Mouse (Mus musculus): Measurements from ENCODE around the gene Mettl17. TPM values are rescaled to one million over a fixed set of nuclear protein-coding genes. Genes with fewer than 3 reads are reported as not detected.

Mettl17 gene
- polyA plus RNA-seq, 1 experiment from 2014 or later: 40.4 TPM

- Histone ChIP-seq H3K4me3 (ENCODE audit: low read length) (no peak overlapping the region), H3K4me2 (ENCODE audit: low read depth, low read length) (no peak overlapping the region), H3K27ac (ENCODE audit: low read length) (peak overlapping the region; percentile 61), H3K4me1 (replicated peaks; ENCODE audit: control insufficient read depth, insufficient read depth, low read length) (peaks cover 21% of the 10 kb centered on the region), H3K9me3 (ENCODE audit: control insufficient read depth, low read length) (no peaks in the 10 kb centered on the region), H3K36me3 (ENCODE audit: control insufficient read depth, insufficient read depth, low read length) (no peaks in the 10 kb centered on the region), H3K9ac (ENCODE audit: low read length) (peak overlapping the region; percentile 39), H3K27me3 (ENCODE audit: control insufficient read depth, insufficient read depth, low read depth, low read length) (no peaks in the 10 kb centered on the region)
- 25% methylated on average over 10 of the region's 10 CpGs for WGBS
- no peak for ATAC-seq (ENCODE audit: low read depth)
Measured at GRCm38 (mm10) chr14:51932092-51933020, 47.7 kb downstream of the Mettl17 start.

GRCm38 (mm10) chr14:51939005-51939404 is 54.4 kb downstream of the Mettl17 start:
- Histone ChIP-seq H3K27me3 (ENCODE audit: control insufficient read depth, insufficient read depth, low read depth, low read length) (no peaks in the 10 kb centered on the region), H3K9ac (ENCODE audit: low read length) (no peak overlapping the region), H3K9me3 (ENCODE audit: control insufficient read depth, low read length) (no peaks in the 10 kb centered on the region), H3K27ac (ENCODE audit: low read length) (no peak overlapping the region), H3K4me3 (ENCODE audit: low read length) (no peak overlapping the region), H3K4me1 (replicated peaks; ENCODE audit: control insufficient read depth, insufficient read depth, low read length) (no peaks in the 10 kb centered on the region; the same call in 1 of the 2 replicates), H3K4me2 (ENCODE audit: low read depth, low read length) (no peak overlapping the region), H3K36me3 (ENCODE audit: control insufficient read depth, insufficient read depth, low read length) (no peaks in the 10 kb centered on the region)
- ATAC-seq (ENCODE audit: low read depth): no peak
- 85% methylated on average over 9 of the region's 9 CpGs for WGBS

DNA sequence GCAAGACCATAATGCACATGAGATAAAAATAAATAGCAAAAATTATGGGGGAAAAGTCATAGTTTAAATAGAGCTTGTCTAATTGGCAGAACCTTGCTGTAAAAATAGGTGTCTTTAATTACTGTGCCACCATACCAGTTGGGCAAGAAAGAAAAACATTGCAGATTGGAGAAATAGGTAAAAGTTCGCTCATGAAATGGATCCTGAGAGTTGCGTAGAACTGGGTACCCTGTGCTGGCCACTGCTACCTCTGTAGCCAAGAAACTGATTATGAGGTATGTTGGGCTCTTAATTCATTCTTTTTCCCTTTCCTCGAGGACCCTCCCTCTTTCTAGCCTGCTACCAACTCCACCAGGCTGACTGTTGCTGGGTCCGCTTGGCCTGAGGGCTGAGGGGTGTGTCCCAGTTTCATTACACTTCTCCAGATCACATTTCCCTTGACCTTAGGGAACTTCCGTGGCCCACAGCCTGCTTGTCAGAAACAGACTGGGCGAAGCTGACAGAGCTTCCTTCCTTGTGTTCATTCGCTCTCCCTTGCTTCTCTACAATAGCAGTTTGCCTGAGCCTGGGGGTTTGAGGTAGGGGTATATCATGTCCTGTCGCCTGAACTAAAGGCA is 56.4 kb downstream of the Mettl17 start:
- Histone ChIP-seq H3K27me3 (ENCODE audit: control insufficient read depth, insufficient read depth, low read depth, low read length) (no peaks in the 10 kb centered on the region), H3K4me3 (ENCODE audit: low read length) (no peak overlapping the region), H3K9me3 (ENCODE audit: control insufficient read depth, low read length) (no peaks in the 10 kb centered on the region), H3K9ac (ENCODE audit: low read length) (no peak overlapping the region), H3K27ac (ENCODE audit: low read length) (no peak overlapping the region), H3K4me1 (replicated peaks; ENCODE audit: control insufficient read depth, insufficient read depth, low read length) (no peaks in the 10 kb centered on the region; the same call in 1 of the 2 replicates), H3K36me3 (ENCODE audit: control insufficient read depth, insufficient read depth, low read length) (no peaks in the 10 kb centered on the region), H3K4me2 (ENCODE audit: low read depth, low read length) (no peak overlapping the region)
- ATAC-seq (ENCODE audit: low read depth): peak; percentile 23; the same call in 1 of the 2 replicates
- WGBS: 40% methylated on average over 8 of the region's 8 CpGs

- ATAC-seq (ENCODE audit: low read depth): no peak
- no peak overlapping the region for H3K4me3 ChIP-seq (ENCODE audit: low read length)
- H3K36me3 ChIP-seq (ENCODE audit: control insufficient read depth, insufficient read depth, low read length): no peaks in the 10 kb centered on the region
- H3K4me2 ChIP-seq (ENCODE audit: low read depth, low read length): no peak overlapping the region
- no peak overlapping the region for H3K9ac ChIP-seq (ENCODE audit: low read length)
- no peaks in the 10 kb centered on the region for H3K9me3 ChIP-seq (ENCODE audit: control insufficient read depth, low read length)
- no peaks in the 10 kb centered on the region for H3K27me3 ChIP-seq (ENCODE audit: control insufficient read depth, insufficient read depth, low read depth, low read length)
- no peak overlapping the region for H3K27ac ChIP-seq (ENCODE audit: low read length)
- H3K4me1 ChIP-seq (replicated peaks; ENCODE audit: control insufficient read depth, insufficient read depth, low read length): no peaks in the 10 kb centered on the region; the same call in 1 of the 2 replicates
- WGBS: 68% methylated on average over 9 of the region's 9 CpGs
Measured at GRCm38 (mm10) chr14:51941577-51941976, 56.9 kb downstream of the Mettl17 start.

DNA sequence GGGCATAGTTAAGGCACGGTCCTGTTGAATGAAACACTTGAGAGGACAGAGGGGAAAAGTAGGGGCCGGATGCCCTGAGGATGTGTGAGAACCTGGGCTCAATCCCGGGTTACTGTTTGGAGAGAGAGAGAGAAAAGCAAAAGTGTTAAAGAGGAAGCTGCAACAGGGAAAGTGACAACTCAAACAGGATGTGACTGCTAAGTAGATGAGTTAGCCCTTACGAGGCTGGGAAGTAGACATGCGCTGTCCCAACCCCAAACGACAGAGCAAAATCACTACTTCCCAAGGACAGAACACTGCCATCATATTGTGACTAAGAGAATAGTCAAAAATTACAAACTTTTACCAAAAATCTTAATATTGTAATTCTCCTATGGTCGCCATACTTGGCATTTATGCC is 57.6 kb downstream of the Mettl17 start:
- 43% methylated on average over 7 of the region's 7 CpGs for WGBS
- Histone ChIP-seq H3K4me3 (ENCODE audit: low read length) (no peak overlapping the region), H3K4me2 (ENCODE audit: low read depth, low read length) (no peak overlapping the region), H3K9me3 (ENCODE audit: control insufficient read depth, low read length) (no peaks in the 10 kb centered on the region), H3K27ac (ENCODE audit: low read length) (no peak overlapping the region), H3K4me1 (replicated peaks; ENCODE audit: control insufficient read depth, insufficient read depth, low read length) (no peaks in the 10 kb centered on the region; the same call in 1 of the 2 replicates), H3K27me3 (ENCODE audit: control insufficient read depth, insufficient read depth, low read depth, low read length) (no peaks in the 10 kb centered on the region), H3K36me3 (ENCODE audit: control insufficient read depth, insufficient read depth, low read length) (no peaks in the 10 kb centered on the region), H3K9ac (ENCODE audit: low read length) (no peak overlapping the region)
- no peak for ATAC-seq (ENCODE audit: low read depth)

Small RNA genes within 50 kb of the gene (microRNA-seq; reads per million reads assigned to microRNA genes)
- not detected for gene Gm27375

Other genes starting within 250 kb of the Mettl17 start
- gene Gm4181, start 249.2 kb upstream of the Mettl17 start, polyA plus RNA-seq (2015; fragmentation: Nextera tagmentation; extraction: Ambion mirVana): not detected in 2 replicates
- gene Gm17079, start 189.4 kb upstream of the Mettl17 start, polyA plus RNA-seq (2015; fragmentation: Nextera tagmentation; extraction: Ambion mirVana): not detected in 2 replicates
- gene Gm5800, start 167.7 kb upstream of the Mettl17 start, polyA plus RNA-seq (2015; fragmentation: Nextera tagmentation; extraction: Ambion mirVana): not detected in 2 replicates
- not detected in 2 replicates for gene Ang4, start 111.3 kb upstream of the Mettl17 start, polyA plus RNA-seq (2015; fragmentation: Nextera tagmentation; extraction: Ambion mirVana)
- gene AY358078, start 84.8 kb upstream of the Mettl17 start, polyA plus RNA-seq (2015; fragmentation: Nextera tagmentation; extraction: Ambion mirVana): not detected in 2 replicates
- gene Ear6, start 31.1 kb upstream of the Mettl17 start, polyA plus RNA-seq (2015; fragmentation: Nextera tagmentation; extraction: Ambion mirVana): not detected in 2 replicates
- 0.25 and 0.43 TPM in 2 replicates for gene Slc39a2, start 8.0 kb downstream of the Mettl17 start, polyA plus RNA-seq (2015; fragmentation: Nextera tagmentation; extraction: Ambion mirVana)
- gene Ndrg2, start 29.3 kb downstream of the Mettl17 start, polyA plus RNA-seq (2015; fragmentation: Nextera tagmentation; extraction: Ambion mirVana): 93.3 and 109 TPM in 2 replicates
- gene Tppp2, start 33.6 kb downstream of the Mettl17 start, polyA plus RNA-seq (2015; fragmentation: Nextera tagmentation; extraction: Ambion mirVana): not detected in 2 replicates
- not detected in 2 replicates for gene Rnase13, start 37.9 kb downstream of the Mettl17 start, polyA plus RNA-seq (2015; fragmentation: Nextera tagmentation; extraction: Ambion mirVana)
- gene Arhgef40, start 99.9 kb downstream of the Mettl17 start, polyA plus RNA-seq (2015; fragmentation: Nextera tagmentation; extraction: Ambion mirVana): 95.0 and 98.4 TPM in 2 replicates
- 0.21 and 0.34 TPM in 2 replicates for gene Tmem253, start 130.8 kb downstream of the Mettl17 start, polyA plus RNA-seq (2015; fragmentation: Nextera tagmentation; extraction: Ambion mirVana)
- gene Zfp219, start 135.9 kb downstream of the Mettl17 start, polyA plus RNA-seq (2015; fragmentation: Nextera tagmentation; extraction: Ambion mirVana): 20.1 and 20.8 TPM in 2 replicates
- not detected in 2 replicates for gene Olfr221, start 157.6 kb downstream of the Mettl17 start, polyA plus RNA-seq (2015; fragmentation: Nextera tagmentation; extraction: Ambion mirVana)
- gene Hnrnpc, start 219.2 kb downstream of the Mettl17 start, polyA plus RNA-seq (2015; fragmentation: Nextera tagmentation; extraction: Ambion mirVana): 603 and 612 TPM in 2 replicates
- gene Rpgrip1, start 225.9 kb downstream of the Mettl17 start, polyA plus RNA-seq (2015; fragmentation: Nextera tagmentation; extraction: Ambion mirVana): 57.8 and 59.1 TPM in 2 replicates

Measured in lung, embryonic 16.5 days (tissue).